Mouse (Mus musculus): Measurements from ENCODE around the gene Olfr1014. TPM values are rescaled to one million over a fixed set of nuclear protein-coding genes. Genes with fewer than 3 reads are reported as not detected.

The Olfr1014 gene
- polyA plus RNA-seq (2012; rRNA removed) = not detected in 2 replicates

GRCm38 (mm10) chr2:85772413-85772812 is at the start of gene Olfr1014:
TSS of gene Olfr1014 (plus strand) at chr2:85772713.
- no peak for DNase-seq (ENCODE audit: low spot score)

DNA sequence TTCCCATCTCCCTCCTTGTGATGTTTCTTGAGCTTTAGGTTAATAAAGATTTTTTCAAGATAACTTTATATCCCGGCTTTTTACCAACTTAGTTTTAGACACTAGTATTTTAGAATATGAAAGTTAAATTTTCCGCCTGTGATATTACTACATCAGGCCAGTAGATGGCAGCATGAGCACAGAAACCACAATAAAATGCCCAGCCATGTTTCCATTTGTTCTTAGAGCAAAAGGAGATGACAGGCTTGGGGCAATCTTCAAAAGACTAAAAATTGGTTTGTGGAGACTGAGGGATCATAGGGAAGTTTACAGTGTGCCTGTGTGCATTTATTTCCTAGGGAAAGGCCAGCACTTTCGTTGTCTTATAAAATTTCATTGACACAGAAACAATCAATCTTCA is 46.7 kb upstream of the Olfr1014 start:
- no peak for DNase-seq (ENCODE audit: low spot score)

DNA sequence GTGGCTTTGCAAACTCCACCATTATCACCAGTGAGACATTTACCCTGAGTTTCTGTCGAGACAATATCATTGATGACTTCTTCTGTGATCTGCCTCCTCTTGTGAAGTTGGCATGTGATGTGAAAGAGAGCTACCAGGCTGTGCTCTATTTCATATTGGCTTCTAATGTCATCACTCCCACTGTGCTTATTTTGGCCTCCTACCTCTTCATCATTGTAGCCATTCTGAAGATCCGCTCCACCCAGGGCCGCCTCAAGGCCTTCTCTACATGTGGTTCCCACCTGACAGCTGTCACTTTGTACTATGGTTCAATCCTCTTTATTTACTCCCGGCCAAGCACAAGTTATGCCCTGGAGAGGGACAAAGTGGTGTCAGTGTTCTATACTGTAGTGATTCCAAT is 18.7 kb upstream of the Olfr1014 start:
- no peak for DNase-seq (ENCODE audit: low spot score)

DNA sequence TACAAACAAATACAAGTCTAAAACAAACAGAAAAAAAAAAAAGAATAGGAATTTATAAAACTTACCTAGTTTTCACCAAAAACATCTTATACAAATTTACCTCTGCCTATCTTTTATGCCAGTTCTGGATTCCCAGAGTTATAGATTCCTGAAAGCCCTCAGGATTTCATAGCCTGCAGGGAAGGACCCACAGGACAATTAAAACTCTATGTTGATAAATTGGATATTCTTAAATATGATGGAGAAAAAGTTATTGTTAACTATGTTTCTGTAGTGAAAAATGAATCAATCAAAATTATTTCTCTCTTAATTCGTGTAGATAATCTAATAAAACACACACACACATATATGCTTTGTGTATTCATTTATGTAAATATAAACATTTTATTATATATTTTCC is 9.8 kb upstream of the Olfr1014 start, which contains the start of gene Olfr1012:
Gene Olfr1012, minus strand, starts transcription at position 101 of the 400 bp plus-strand sequence.
- DNase-seq (ENCODE audit: low spot score) = no peak

DNA sequence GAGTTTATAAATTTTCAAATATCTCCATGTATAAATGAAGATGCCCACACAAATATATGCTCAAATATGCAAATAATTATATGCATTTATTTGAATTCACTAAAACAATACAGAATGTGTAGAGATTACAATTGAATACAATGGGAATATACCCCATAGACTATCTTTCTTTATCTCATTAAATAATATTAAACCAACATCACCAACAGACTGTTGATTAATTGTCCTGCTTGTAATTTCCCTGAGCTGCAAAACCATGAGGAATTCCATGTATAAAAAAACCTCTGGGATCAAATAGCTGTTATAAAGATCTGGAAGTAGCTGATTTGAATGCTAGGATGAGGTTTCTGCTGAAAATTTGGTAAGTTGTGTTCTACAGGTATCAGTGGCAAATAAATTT is 5.7 kb upstream of the Olfr1014 start, which contains the start of gene Olfr1013:
Gene Olfr1013, plus strand, starts transcription at position 301 of the 400 bp plus-strand sequence.
- no peak for DNase-seq (ENCODE audit: low spot score)

GRCm38 (mm10) chr2:85781717-85782116 is 9.2 kb downstream of the Olfr1014 start, which contains the start of gene Olfr1015:
TSS of gene Olfr1015 (plus strand) at chr2:85782017.
- DNase-seq (ENCODE audit: low spot score) = no peak

DNA sequence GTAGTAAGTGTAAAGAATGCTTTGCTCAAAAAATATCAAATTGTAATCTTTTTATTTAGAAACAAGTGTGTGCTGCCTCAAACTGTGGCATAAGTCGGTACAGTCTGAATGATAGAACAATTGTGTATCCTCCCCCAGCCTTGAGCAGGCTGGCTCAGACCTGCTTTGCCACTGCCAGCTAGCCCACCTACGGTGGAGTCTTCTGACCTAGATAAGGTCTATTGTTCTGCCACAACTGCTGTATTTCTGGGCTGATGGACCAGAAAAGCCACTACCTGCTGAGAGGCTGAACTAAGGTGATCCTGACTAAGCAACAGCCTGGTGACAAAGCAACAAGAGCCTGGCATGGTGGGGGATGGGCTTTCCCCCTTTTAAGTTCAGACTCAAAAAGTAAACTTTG is 19.8 kb downstream of the Olfr1014 start:
- no peak for DNase-seq (ENCODE audit: low spot score)

DNA sequence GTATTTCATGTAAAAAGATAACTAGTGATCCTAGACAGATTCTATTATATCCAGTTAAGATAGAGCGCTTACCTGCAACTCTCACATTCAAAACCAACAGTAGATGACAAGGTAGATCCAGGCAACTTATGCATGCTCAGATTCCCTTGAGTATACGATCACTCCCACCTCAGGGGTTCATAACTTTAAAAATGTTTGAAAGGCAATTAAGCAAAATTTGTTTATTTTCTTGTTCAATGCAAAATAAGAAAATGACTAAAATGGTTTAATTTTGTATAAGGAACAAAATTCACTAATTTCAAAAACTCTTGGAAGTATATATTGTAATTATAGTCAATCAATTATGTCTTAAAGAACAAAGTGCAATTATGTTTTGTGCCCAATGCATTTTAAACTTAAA is 29.9 kb downstream of the Olfr1014 start, which contains the start of gene Olfr1016:
Gene Olfr1016, minus strand, starts transcription at position 101 of the 400 bp plus-strand sequence.
- no peak for DNase-seq (ENCODE audit: low spot score)

DNA sequence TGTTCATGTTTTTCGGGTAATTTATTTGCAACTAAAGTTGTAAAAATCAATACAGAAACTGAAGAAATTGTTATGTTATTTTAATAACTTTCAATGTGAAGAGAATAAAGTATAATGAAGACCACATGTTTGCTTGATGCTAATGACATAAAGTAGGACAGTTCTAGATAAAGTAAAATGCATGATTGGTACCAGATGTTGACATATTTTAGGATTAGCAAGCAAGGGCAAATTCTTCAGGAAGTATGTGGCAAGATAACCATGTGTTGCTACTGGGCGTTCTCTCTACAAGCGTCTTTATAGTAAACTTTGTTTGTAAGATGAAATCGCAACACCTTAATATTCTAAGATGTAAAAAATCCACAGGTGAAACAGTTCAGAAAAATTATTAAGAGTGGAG is 32.0 kb downstream of the Olfr1014 start:
- no peak for DNase-seq (ENCODE audit: low spot score)

DNA sequence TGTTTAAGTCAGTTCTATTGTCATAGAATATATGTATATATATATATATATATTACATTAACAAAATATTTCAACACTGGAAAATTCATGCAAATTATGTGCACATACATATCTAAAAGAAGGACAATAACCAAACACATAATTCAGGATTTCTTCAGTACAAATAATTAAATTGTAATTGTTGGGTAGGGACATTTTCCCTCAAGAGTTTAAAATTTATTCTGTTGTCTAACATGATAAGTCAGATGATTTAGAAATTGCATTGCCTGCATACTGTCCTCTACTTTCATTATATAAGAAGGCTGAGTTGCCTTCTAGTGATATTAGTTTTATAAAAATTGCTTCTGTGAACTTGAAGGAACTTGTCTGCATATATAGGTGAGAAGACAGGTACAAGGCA is 45.7 kb downstream of the Olfr1014 start, which contains the start of gene Olfr1018:
Gene Olfr1018, plus strand, starts transcription at position 301 of the 400 bp plus-strand sequence.
- no peak for DNase-seq (ENCODE audit: low spot score)

Other genes with a start within 250 kb of the Olfr1014 start
- not detected in 2 replicates for gene Olfr996, start 193.5 kb upstream of the Olfr1014 start, polyA plus RNA-seq (2012; rRNA removed)
- not detected in 2 replicates for gene Olfr998, start 183.8 kb upstream of the Olfr1014 start, polyA plus RNA-seq (2012; rRNA removed)
- not detected in 2 replicates for gene Olfr1000, start 160.8 kb upstream of the Olfr1014 start, polyA plus RNA-seq (2012; rRNA removed)
- gene Olfr1002, start 122.0 kb upstream of the Olfr1014 start, polyA plus RNA-seq (2012; rRNA removed) = not detected in 2 replicates
- not detected in 2 replicates for gene Olfr154, start 108.3 kb upstream of the Olfr1014 start, polyA plus RNA-seq (2012; rRNA removed)
- gene Olfr1006, start 93.9 kb upstream of the Olfr1014 start, polyA plus RNA-seq (2012; rRNA removed) = not detected in 2 replicates
- gene Olfr1008, start 83.3 kb upstream of the Olfr1014 start, polyA plus RNA-seq (2012; rRNA removed) = not detected in 2 replicates
- gene Olfr1009, start 57.3 kb upstream of the Olfr1014 start, polyA plus RNA-seq (2012; rRNA removed) = not detected in 2 replicates
- not detected in 2 replicates for gene Olfr1012, start 9.9 kb upstream of the Olfr1014 start, polyA plus RNA-seq (2012; rRNA removed)
- not detected in 2 replicates for gene Olfr1013, start 5.6 kb upstream of the Olfr1014 start, polyA plus RNA-seq (2012; rRNA removed)
- not detected in 2 replicates for gene Olfr1015, start 9.3 kb downstream of the Olfr1014 start, polyA plus RNA-seq (2012; rRNA removed)
- not detected in 2 replicates for gene Olfr1016, start 29.8 kb downstream of the Olfr1014 start, polyA plus RNA-seq (2012; rRNA removed)
- not detected in 2 replicates for gene Olfr1018, start 45.8 kb downstream of the Olfr1014 start, polyA plus RNA-seq (2012; rRNA removed)
- gene Olfr1019, start 72.8 kb downstream of the Olfr1014 start, polyA plus RNA-seq (2012; rRNA removed) = not detected in 2 replicates
- not detected in 2 replicates for gene Olfr1020, start 74.3 kb downstream of the Olfr1014 start, polyA plus RNA-seq (2012; rRNA removed)
- gene Olfr1022, start 95.9 kb downstream of the Olfr1014 start, polyA plus RNA-seq (2012; rRNA removed) = not detected in 2 replicates
- not detected in 2 replicates for gene Olfr1023, start 112.9 kb downstream of the Olfr1014 start, polyA plus RNA-seq (2012; rRNA removed)
- gene Olfr1024, start 132.3 kb downstream of the Olfr1014 start, polyA plus RNA-seq (2012; rRNA removed) = not detected in 2 replicates
- gene Olfr1025-ps1, start 142.5 kb downstream of the Olfr1014 start, polyA plus RNA-seq (2012; rRNA removed) = not detected in 2 replicates
- gene Olfr1026, start 148.8 kb downstream of the Olfr1014 start, polyA plus RNA-seq (2012; rRNA removed) = not detected in 2 replicates
- not detected in 2 replicates for gene Olfr1028, start 177.7 kb downstream of the Olfr1014 start, polyA plus RNA-seq (2012; rRNA removed)
- 0.04 TPM in 1 of 2 replicates, not detected in the other for gene Olfr1029, start 201.2 kb downstream of the Olfr1014 start, polyA plus RNA-seq (2012; rRNA removed)
- not detected in 2 replicates for gene Olfr1030, start 206.6 kb downstream of the Olfr1014 start, polyA plus RNA-seq (2012; rRNA removed)
- gene Olfr1031, start 217.6 kb downstream of the Olfr1014 start, polyA plus RNA-seq (2012; rRNA removed) = not detected in 2 replicates
- gene Olfr1032, start 232.8 kb downstream of the Olfr1014 start, polyA plus RNA-seq (2012; rRNA removed) = not detected in 2 replicates
- 3.9 and 4.5 TPM in 2 replicates for gene Olfr1033, start 247.9 kb downstream of the Olfr1014 start, polyA plus RNA-seq (2012; rRNA removed)

Data from urinary bladder, adult 2 months (tissue).